Mouse (Mus musculus): ENCODE measurements at regions not wholly inside any gene's neighbourhood (a gene's known extent, or its start where the extent isn't known, plus 50 kb on each side); places are given as distances from the start of the nearest gene placed in this dataset.
A peak's percentile ranks its signal among the peaks of the same experiment; 100 is the strongest.

DNA sequence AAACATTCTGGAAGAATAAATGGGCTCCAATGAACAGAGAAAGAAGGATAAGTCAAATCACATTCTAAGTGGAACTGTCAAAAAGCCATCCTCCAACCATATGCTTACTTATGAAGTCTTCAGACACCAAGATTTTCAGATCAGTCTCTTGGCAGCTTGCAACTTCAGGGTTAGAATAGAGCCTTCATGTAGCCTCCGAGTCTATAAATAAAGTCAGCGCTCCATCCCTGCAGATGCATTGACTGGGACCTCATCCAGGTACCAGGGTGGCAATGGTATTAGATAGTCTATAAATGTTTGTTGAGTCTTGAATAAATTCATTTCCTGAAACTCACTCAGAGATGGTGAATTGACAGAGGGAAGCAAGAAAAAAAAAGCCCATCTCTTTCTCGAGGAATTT, 107.2 kb upstream of the Eepd1 start:
- no peak for DNase-seq

DNA sequence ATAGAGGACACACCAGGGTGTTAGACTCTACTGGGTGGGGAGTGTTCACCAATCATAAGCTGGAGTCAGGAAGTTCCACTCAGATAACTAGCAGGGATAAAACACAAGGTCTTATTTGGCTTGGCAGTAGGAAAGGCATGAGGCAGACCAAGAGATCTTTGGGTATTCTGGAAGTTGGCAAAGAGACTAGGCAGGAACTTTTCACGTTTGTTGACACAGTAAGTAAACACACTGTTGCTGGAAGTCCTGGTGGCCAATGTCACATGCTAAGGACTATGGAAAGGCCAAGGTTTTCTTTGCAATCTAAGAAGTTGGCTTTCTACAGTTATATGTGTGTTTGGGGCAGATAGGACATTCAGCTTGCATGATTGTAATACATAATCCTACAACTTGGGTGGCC, 105.1 kb upstream of the Eepd1 start:
- no peak for DNase-seq

DNA sequence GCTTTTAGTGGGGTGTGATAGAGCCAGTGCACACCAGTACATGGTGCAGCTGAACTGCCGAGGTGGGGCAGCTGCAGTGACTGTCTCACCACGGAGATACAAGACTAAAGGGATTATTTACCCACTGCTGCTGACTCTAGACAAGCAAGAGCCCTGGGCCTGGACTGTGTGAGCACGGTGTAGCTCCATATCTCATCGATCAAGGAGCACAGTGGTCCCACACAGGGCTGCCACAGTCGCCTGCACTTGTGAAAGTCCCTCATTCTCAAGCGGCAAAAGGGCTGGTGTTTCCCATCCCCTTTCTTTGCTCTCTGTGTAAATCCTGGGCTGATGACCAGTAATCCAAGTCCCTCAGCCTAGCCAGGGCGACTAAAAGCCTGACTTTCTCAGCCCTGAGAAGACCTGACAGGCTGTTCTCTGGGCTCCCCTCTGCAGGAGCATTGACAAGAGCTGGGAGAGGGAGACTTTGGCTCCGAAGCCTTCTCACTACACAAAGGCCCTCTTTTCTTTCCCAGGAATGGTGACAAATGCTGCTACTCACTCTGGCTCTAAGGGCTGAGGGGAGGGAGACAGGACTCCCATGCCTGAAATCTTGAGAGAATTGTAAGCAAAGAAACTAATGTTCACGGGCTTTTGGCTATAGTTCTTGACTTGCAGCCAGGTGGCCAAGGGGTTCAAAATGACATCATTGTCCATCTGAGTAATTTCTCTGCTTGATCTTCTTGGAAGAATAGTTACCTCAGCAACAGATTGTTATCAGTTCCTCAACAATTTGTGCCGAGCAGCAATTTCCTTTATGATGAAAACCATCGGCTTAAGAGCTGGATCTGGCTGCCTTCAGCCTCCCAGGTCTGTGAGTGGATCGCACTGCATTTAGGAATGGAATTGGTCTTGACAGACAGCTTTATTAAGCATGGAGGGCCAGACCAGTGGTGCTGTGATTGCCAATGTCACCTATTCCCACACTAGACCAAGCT, 103.3 kb upstream of the Eepd1 start:
- DNase-seq, result no peak

DNA sequence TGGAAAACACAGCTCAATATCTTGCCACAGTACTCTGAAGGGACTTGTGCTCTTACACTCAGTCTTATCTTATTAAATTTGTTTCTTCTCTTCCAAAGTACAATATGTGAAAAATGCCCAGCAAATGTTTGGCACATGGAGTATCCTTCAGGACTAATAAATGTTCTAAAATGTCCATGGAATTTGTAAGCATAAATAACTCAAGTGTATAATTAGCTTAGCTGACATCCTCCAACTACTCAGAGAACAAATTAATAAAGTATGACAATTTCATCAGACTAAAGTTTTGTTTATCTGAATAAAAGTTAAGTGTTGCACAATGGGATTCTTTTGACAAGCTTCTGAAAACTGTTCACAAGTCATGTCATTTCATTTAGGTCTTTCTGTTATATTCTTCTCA, 96.0 kb upstream of the Eepd1 start:
- DNase-seq, result no peak

DNA sequence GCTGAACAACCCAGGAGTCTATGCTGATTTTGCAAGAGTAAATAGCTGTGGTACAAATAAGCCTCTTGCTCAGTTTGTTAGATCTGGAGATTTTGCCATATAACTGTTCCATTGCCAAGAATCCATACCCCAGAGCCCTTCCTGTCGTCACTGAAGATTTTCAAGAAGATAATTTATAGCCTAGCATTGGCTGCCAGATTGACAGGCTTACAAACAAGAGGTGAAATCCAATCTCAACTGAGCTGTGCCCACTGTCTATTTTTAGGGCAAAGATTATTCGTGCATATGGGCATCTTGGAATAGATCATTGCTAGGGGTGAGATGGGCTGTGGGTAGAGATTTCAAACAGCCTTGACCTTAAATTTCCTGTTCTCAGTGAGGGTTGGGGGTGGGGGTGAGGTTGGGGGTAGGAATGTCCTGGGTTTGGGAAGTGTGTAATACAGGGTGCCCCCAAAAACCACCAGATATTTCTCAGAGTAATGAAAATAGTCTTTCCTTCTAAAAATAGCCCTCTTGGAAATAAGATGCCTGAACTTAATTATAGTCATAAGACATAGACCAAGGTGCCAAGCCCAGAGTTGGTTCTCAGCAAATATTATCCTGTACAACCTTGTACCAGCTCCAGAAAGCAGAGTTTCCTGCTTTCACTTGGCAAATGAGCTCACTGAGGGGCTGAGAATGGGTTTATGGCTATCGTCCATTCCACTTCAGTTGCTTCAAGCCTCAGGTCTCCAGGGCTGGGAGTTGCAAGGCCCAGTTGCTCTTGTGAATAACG, 93.3 kb upstream of the Eepd1 start:
- no peak for DNase-seq

DNA sequence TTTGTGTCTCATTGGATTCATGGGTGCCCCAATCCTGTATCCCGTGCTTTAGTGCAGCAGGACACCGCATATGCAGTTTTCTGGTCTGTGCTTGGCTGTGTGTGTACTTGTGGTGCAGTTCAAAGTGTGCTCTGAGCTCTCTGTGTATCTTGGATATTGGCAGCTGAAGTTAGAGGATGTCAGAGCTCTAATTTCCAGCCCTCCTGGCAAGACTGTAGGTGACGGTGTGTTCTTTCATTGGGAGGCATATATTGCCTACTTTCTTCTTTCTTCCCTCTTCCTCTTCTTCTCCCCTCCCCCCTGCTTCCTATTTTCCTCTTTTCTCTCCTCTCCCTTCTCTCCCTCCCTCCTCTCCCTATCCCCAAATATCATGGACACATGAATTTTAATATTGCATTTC, 92.0 kb upstream of the Eepd1 start:
- no peak for DNase-seq

DNA sequence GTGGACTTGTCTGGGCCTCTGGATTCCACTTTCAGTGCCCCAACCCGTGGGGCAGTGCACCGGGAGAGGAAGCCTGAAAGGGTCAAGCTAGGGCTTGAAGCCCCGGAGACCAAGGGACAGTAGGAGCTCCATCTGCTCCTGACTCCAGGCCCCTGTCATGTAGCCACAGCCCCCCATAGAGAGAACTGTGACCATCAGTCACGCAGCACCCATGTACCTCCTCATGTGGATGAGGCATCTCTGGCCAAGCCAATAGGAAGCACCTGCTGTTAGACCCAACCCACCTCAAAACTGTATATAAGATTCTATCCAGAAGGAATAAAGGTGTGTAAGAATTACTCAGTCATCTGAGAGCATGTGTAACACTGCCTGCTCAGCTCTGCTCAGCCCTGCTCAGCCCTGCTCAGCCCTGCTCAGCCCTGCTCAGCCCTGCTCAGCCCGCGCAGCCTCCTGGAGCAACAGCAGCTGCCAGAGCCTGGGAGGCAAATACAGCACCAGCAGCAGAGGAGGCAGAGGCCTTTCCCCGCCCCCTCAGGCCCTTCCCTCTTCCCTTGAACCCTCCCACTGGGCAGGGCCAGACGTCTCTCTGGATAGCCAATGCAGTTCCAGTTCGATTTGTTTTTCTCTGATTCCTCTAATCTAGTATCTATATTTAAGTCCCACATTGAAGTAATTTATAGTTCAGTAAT, 80.6 kb upstream of the Eepd1 start:
- DNase-seq, result peak; percentile 39

DNA sequence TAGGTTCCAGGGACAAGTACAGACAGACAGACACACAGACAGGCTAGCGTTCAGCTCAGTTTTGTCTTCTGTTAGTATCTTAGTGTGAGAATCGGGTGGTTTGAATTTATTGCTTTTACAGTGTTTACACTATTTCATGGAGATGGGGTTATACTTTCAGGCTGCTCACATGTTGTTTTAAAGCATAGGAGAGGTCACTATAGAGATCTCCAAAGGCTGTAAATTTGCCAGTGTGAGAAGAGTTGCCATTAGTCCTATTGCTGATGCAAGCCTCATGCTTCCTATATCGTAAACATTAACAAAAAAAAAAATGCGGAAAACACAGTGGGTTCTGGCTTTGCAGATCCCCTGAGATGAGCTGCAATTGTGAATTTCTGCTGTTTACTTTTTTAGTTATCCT, 75.5 kb upstream of the Eepd1 start:
- DNase-seq, result no peak

DNA sequence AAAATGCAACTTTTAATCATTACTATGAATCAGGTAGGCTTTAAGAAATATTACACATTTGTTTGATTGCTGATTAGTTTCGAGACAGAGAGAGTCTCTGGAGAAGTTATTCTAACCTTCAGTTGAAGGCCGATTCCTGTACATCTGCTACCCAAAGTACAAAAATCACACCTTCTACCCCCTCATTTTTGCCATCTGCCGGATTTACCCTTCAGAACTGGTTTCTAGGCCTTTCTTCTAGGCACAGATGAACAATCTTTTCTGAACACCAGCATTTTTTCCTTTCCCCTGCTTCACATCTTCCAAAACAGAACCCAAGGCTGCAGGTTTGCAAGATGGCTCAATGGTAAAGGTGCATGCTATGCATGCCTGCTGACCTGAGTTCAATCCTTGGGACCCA, 72.8 kb upstream of the Eepd1 start:
- no peak for DNase-seq

DNA sequence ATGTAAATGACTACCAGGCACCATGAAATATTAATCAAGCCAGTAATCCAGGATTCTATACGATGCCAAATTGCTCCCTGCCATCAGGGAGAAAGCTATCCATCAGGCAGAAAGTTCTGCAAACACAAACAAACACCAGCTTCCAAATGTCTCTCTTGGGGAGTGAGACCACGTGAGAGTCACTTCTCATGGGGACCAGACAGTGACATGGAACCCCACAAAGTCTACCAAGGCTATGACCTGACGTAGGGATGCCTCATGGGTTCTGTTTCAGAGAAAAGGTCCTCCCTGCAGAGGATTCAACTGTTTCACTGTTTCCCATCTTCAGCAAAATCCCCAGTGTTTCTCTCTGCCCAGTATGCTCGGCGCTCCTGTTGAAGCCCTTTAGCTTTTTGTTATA, 71.6 kb upstream of the Eepd1 start:
- DNase-seq, result no peak

DNA sequence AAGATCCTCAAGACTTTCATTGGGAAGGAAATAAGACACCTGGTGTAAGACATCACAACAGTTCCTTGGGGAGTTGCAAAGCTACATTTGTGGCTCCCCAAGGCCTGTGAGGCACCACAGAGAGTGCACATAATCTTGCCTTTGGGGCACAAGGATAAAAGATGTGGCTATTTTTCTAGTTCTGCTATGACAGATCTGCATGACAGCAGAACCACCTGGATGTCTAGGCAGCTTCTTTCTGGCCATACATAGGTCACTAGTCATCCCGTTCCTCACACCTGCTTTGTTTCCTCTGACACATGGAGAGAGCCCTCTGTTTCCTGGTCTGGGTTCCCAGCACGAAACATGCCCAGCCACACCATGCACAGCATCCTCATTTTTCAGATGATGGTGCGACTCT, 67.5 kb upstream of the Eepd1 start:
- DNase-seq, result no peak

DNA sequence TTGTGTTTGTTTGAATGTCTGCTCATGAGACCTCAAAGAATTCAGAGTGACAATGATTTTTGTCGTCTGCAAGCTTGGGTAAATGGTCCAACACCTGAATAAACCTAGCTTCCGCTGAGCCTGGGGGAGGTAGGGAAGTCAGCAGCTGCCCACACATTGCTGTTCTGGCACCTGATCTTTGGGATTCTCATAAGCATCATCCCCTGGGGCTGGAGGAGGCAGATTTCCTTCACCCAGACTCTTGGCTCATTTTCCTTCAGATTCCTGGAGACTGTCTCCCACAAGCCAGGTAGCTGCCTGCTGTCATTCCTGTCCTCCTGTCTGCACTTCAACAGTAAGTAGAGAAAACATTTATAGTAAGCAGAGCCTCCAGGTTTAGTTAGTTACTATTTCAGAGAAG, 67.0 kb upstream of the Eepd1 start:
- no peak for DNase-seq

DNA sequence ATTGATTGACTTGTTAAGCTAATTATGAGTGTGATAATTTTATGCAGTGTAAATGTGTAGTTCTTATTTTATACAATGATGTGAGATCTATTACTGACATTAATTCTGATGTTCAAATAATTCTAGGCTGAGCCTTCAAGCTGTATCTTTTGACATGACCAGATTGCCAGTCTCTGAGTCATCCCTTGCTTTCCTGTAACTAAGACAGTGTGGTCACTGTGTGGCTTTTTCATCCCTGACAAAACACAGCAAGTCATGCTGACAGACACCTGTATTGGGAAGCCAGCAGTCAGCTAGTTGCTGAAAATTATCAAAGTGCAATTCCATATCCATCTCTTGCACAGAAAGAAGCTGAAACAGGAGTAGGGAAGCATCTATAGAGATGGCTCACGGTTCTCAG, 54.4 kb upstream of the Eepd1 start:
- no peak for DNase-seq

DNA sequence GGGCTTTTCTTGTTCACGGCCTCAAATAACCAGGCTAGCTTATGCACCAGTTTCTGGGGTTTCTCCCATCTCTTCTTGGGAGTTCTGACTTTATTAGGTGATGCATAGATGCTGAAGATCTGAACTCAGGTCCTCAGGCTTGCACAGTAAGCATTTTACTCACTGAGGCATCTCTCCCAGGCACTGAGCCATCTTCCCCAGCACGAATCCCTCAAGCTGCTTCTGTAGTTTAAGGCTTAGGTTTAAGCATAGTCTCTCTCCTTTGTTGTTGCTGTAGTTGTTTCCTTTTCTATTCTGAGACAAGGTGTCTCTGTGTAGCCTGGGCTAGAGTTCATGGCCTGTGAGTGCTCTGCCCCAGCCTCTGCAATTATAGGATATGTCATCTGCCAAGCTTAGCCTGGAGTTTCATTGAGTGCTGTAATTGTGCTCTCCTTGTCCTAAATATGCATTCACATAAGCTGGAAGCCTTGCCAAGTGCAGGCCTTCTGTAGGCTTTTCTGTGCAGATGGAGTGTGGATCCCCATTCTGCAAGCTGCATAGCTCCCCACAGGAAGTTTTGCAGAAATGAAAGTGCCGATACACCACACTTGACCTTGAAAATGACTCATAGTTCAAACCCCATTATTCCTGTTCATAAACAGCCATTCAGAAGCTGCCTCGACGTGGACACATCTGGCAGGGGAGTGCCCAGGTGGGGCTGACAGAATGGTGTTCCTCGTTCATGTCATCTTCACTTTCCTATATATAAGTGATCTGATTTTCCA, 51.7 kb upstream of the Eepd1 start:
- no peak for DNase-seq
